Mouse (Mus musculus) brown adipose tissue, adult 24 weeks (tissue): ENCODE measurements around the gene Usp12. TPM values are rescaled to one million over a fixed set of nuclear protein-coding genes. Genes with fewer than 3 reads are reported as not detected.

ENCODE experiments used
- H3K27ac ChIP-seq: fragments of 200-500 bp; replicated peaks from 2 replicates; pipeline ENCODE4 v1.5.1; 2012; ENCODE audit warnings: low read depth, mild to moderate bottlenecking, low read length
- H3K4me1 ChIP-seq: fragments of 200-500 bp; 2 replicates; pipeline ENCODE4 v1.6.1; 2012; ENCODE audit warnings: low read length, mixed read lengths; ENCODE audit not compliant: control insufficient read depth, insufficient read depth, insufficient read length
- H3K4me3 ChIP-seq: fragments of 200-500 bp; 2 replicates; pipeline ENCODE4 v1.5.1; 2012; ENCODE audit warnings: low read depth, mild to moderate bottlenecking, low read length, moderate library complexity; ENCODE audit not compliant: insufficient read depth
- polyA plus RNA-seq: library from polyadenylated mRNA; stranded (reverse); fragments of >200 nt; gene quantifications from 2 replicates; pipeline ENCODE4 v1.2.4, GENCODE M21; 2012; ENCODE audit not compliant: missing spikeins, insufficient read depth, insufficient read length

Usp12 gene
- polyA plus RNA-seq, 1 experiment: 24.9 TPM

GRCm38 (mm10) chr5:146705411-146705810, 89.4 kb downstream of the Usp12 start:
- no peak overlapping the region for H3K4me3 ChIP-seq
- no peak overlapping the region for H3K27ac ChIP-seq
- H3K4me1 ChIP-seq: no peaks in the 10 kb centered on the region

GRCm38 (mm10) chr5:146704241-146704640, 90.6 kb downstream of the Usp12 start:
- no peak overlapping the region for H3K4me3 ChIP-seq
- no peaks in the 10 kb centered on the region for H3K4me1 ChIP-seq
- no peak overlapping the region for H3K27ac ChIP-seq

GRCm38 (mm10) chr5:146703710-146704121, 91.1 kb downstream of the Usp12 start:
- no peaks in the 10 kb centered on the region for H3K4me1 ChIP-seq
- no peak overlapping the region for H3K4me3 ChIP-seq
- H3K27ac ChIP-seq: no peak overlapping the region

GRCm38 (mm10) chr5:146700099-146700498, 94.7 kb downstream of the Usp12 start:
- Histone ChIP-seq H3K4me3 (no peak overlapping the region), H3K27ac (no peak overlapping the region), H3K4me1 (no peaks in the 10 kb centered on the region)

GRCm38 (mm10) chr5:146699433-146700019, 95.3 kb downstream of the Usp12 start:
- Histone ChIP-seq H3K4me1 (no peaks in the 10 kb centered on the region), H3K4me3 (no peak overlapping the region), H3K27ac (no peak overlapping the region)

- no peaks in the 10 kb centered on the region for H3K4me1 ChIP-seq
- no peak overlapping the region for H3K27ac ChIP-seq
- H3K4me3 ChIP-seq: no peak overlapping the region
Observed at GRCm38 (mm10) chr5:146695543-146695942, 99.3 kb downstream of the Usp12 start.

- H3K27ac ChIP-seq: no peak overlapping the region
- no peak overlapping the region for H3K4me3 ChIP-seq
- H3K4me1 ChIP-seq: no peaks in the 10 kb centered on the region
Observed at GRCm38 (mm10) chr5:146692976-146693361, 101.8 kb downstream of the Usp12 start.

GRCm38 (mm10) chr5:146692361-146692975, 102.3 kb downstream of the Usp12 start:
- no peak overlapping the region for H3K4me3 ChIP-seq
- H3K27ac ChIP-seq: no peak overlapping the region
- no peaks in the 10 kb centered on the region for H3K4me1 ChIP-seq

GRCm38 (mm10) chr5:146691745-146692144, 103.1 kb downstream of the Usp12 start:
- Histone ChIP-seq H3K4me3 (no peak overlapping the region), H3K27ac (no peak overlapping the region), H3K4me1 (no peaks in the 10 kb centered on the region)

GRCm38 (mm10) chr5:146687541-146688313, 107.1 kb downstream of the Usp12 start:
- Histone ChIP-seq H3K4me1 (no peaks in the 10 kb centered on the region), H3K4me3 (no peak overlapping the region), H3K27ac (no peak overlapping the region)

- H3K4me3 ChIP-seq: no peak overlapping the region
- H3K4me1 ChIP-seq: no peaks in the 10 kb centered on the region
- no peak overlapping the region for H3K27ac ChIP-seq
Observed at GRCm38 (mm10) chr5:146686954-146687353, 107.9 kb downstream of the Usp12 start.

Other genes starting within 250 kb of the Usp12 start
- gene Gm3415, start 238.9 kb downstream of the Usp12 start, polyA plus RNA-seq: not detected in 2 replicates
- not detected in 2 replicates for gene Gpr12, start 209.8 kb downstream of the Usp12 start, polyA plus RNA-seq
- 55.2 and 82.1 TPM in 2 replicates for gene Rpl21, start 37.9 kb upstream of the Usp12 start, polyA plus RNA-seq
- 1.5 and 5.1 TPM in 2 replicates for gene Rasl11a, start 50.1 kb upstream of the Usp12 start, polyA plus RNA-seq
- gene Gtf3a, start 153.7 kb upstream of the Usp12 start, polyA plus RNA-seq: 36.4 and 46.3 TPM in 2 replicates
- 29.5 and 36.3 TPM in 2 replicates for gene Mtif3, start 168.8 kb upstream of the Usp12 start, polyA plus RNA-seq